Mouse (Mus musculus): ENCODE measurements at regions not wholly inside any gene's neighbourhood (a gene's known extent, or its start where the extent isn't known, plus 50 kb on each side); places are given as distances from the start of the nearest gene placed in this dataset.

GRCm38 (mm10) chr8:89316566-89317175 is 272.7 kb upstream of the Sall1 start:
- TF ChIP-seq CTCF (IDR thresholded peaks at IDR 0.05; ENCODE audit: low read depth, low read length), result no peak
- no peak for TF ChIP-seq POLR2A (IDR thresholded peaks at IDR 0.05; ENCODE audit: extremely low read depth, insufficient read depth, low read length)
